Mouse (Mus musculus) C3H10T1/2 (cell line): ENCODE data around the gene C3ar1. TPM values are rescaled to one million over a fixed set of nuclear protein-coding genes. Genes with fewer than 3 reads are reported as not detected.

ENCODE experiments used
- polyA plus RNA-seq, 2 experiments: library from polyadenylated mRNA; unstranded; fragments of >200 nt; fragmentation: generic; extraction: Trizol; gene quantifications; one replicate each; pipeline ENCODE4 v1.2.1; 2012; ENCODE audit warnings: missing spikeins in 2 of 2

Gene C3ar1
- polyA plus RNA-seq = under 1 TPM; 0.04 to 0.13 TPM

GRCm38 (mm10) chr6:122855955-122856354 lies at the start of gene C3ar1:
Gene C3ar1, minus strand, starts transcription at chr6:122856161.

DNA sequence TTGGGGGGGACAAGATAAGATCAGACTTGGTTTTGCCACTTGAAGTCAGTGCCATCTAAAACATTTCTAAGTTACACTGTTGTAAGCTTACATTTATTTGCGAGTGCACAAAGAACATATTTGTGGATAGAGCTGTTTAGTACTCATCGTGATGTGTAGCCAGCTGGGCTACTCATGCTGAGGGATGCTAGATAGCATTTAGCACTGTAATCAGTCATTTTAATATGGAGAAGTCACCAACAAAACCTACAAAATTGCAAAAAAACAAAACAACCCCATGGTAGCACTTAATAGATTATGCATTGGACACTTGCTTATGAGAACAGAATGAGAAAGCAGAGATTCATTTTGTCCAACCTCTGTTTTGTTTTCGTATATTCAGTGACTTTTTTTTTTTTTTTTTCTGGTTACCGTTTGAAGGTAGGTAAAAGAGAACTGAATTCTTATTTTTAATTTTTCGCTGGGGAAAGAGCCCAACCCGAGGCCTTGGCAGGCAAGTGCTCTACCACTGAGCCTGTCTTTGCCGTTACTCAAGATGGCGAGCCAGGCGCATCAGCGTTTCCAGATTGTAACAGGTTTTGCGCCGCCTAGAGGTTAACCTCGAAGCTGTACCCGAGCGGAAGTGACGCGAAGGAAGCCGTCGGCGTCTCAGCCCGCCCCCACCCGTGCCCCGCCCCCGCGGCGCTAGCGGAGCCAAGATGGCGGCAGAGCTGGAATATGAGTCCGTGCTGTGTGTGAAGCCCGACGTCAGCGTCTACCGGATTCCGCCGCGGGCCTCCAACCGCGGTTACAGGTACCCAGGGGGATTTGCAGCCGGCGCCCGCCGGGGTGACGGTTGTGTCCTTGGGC lies 18.1 kb upstream of the C3ar1 start, which contains the start of gene Necap1:
TSS of gene Necap1 (plus strand) at position 604 of the 849 bp plus-strand sequence.

GRCm38 (mm10) chr6:122819306-122820070 lies 36.5 kb downstream of the C3ar1 start, which contains the start of gene Foxj2:
Gene Foxj2, plus strand, starts transcription at chr6:122819914.

DNA sequence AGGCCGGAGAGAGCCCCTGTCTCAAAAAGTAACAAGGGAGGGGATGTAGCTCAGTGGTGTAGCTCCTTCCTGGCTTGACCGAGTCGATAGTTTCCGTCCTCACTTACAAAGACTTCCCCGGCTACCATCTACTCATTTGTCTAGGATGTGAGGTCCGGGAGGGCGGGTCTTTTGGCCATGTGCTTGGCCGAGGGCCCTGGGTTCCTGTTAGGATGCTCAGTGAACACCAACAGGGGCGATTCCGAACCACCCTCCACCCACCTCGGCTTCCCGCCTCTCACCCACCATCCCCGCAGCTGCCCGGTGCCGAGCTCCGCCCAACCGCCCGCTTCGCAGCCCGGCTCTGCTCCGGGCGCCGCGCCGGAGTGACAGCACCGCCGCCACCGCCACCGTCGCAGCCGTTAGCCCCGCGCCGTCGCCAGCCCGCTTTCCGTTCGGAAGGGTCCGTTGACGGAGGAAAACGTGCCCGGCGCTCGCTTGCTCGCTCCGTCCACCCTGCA lies 54.6 kb downstream of the C3ar1 start, which contains the start of gene Slc2a3:
TSS of gene Slc2a3 (minus strand) at position 340 of the 500 bp plus-strand sequence.

Other genes starting within 250 kb of the C3ar1 start
- not detected for gene Gdf3, start 246.1 kb downstream of the C3ar1 start, polyA plus RNA-seq
- gene Dppa3, start 229.8 kb downstream of the C3ar1 start, polyA plus RNA-seq = not detected
- gene Nanog, start 148.7 kb downstream of the C3ar1 start, polyA plus RNA-seq = not detected
- gene Slc2a3, start 54.5 kb downstream of the C3ar1 start, polyA plus RNA-seq = under 1 TPM; 0.01 TPM
- gene Foxj2, start 36.2 kb downstream of the C3ar1 start, polyA plus RNA-seq = 10 to 100 TPM in 1 of 2 experiments, 1 to 10 TPM in 1; 1.8 to 11.1 TPM
- gene Necap1, start 18.3 kb upstream of the C3ar1 start, polyA plus RNA-seq = 1 to 10 TPM; 2.1 to 9.4 TPM
- under 1 TPM in 1 of 2 experiments, not detected in 1; 0.04 TPM for gene Clec4a1, start 65.7 kb upstream of the C3ar1 start, polyA plus RNA-seq
- not detected for gene Clec4a3, start 96.4 kb upstream of the C3ar1 start, polyA plus RNA-seq
- not detected for gene Clec4a4, start 134.2 kb upstream of the C3ar1 start, polyA plus RNA-seq
- gene Clec4b1, start 193.8 kb upstream of the C3ar1 start, polyA plus RNA-seq = not detected